Mouse (Mus musculus) left cerebral cortex, postnatal 36 days (tissue): ENCODE measurements at regions not wholly inside any gene's neighbourhood (a gene's known extent, or its start where the extent isn't known, plus 50 kb on each side); places are given as distances from the start of the nearest gene placed in this dataset.

Source experiments
- DNase-seq, 2 experiments: peaks; one replicate each; pipeline ENCODE4 v3.0.0; 2021 to 2022; ENCODE audit warnings: low spot score in 2 of 2, mixed read lengths in 1 of 2
- intact Hi-C: fragments of 180-260 bp; cut with DNase I; formaldehyde crosslinking; loops from one replicate; pipeline ENCODE4 v1.15.1; 2025

GRCm38 (mm10) chrX:166727823-166728621 is 142.5 kb upstream of the Egfl6 start:
- intact Hi-C loops, result no loop called here
- DNase-seq, result no peak

DNA sequence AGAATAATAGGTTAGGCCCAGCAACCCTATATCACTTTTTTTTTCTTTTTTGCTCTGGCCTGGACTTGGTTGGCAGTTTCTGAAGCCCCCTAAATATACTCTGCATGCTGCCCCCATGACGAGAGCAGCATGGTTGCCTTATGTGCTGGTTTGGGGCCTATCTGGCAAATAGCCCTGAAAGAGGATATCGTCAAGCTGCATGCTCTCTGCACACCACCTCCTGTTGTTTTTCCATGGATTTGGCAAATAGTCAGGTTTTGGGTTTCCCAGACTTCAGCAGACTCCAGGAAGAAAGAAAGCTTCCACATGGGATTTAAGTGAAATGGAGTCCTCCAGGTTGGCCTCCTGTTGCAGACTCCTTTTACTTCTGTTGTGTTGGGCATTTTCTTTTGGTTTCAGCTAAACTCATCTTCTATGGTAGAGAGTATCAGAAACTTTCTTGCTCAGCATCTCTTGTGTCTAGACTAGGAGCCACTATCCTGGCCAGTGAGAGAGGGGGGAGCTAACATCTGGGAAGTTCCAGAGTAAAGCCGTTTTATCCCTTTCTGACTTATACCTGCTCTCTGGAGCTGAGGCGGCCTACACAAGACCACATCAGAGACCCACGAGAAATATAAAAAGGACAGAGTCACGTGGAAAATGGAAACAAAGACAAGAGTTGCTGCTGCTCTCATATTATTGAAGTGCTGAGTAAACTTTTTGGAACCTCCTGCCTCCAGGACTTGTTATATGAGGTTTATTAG is 140.4 kb upstream of the Egfl6 start:
- DNase-seq, result no peak
- intact Hi-C loops, result no loop called here

DNA sequence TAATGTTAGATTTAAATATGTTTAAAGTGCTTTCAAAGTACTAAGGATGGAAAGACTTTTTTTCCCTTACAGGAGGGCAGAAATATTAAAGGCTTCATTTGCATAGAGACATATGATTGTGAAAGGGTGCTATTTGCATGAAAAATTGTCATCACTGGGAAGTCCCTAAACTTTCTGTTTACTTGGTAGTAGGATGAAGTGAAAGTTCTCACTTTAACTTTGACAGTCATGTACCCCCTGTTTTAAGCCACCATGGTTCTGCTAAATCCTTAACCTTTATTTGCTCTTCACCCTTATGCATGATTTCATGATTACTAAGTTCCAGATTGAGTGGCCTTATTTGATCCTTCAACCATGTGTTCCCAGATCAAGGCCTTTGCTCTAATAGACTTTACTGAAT is 132.6 kb upstream of the Egfl6 start:
- no peak for DNase-seq
- intact Hi-C loops, result no loop called here

GRCm38 (mm10) chrX:166709306-166709705 is 123.8 kb upstream of the Egfl6 start:
- no peak for DNase-seq
- intact Hi-C loops, result no loop called here

DNA sequence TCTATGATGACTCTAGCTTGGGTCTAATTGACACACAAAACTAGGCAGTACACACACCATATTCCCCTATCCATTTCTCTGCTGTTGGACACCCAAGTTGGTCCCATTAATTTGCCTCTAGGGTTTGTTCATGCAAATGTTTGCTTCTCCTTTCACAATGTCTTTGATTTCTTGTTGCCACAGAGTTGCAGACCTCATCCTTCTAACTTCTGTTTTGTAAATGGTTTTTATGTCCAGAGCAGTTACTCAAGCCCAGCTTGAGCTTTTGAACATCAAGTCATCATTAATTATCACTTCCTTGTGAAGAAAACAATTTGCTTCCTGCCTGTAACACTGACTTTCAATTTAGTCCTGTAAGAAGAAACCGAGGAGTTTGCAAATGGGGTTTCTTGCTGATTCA is 122.6 kb upstream of the Egfl6 start:
- intact Hi-C loops, result no loop called here
- no peak for DNase-seq

- DNase-seq, result no peak
- intact Hi-C loops, result no loop called here
Observed at GRCm38 (mm10) chrX:166707029-166707428, 121.5 kb upstream of the Egfl6 start.

DNA sequence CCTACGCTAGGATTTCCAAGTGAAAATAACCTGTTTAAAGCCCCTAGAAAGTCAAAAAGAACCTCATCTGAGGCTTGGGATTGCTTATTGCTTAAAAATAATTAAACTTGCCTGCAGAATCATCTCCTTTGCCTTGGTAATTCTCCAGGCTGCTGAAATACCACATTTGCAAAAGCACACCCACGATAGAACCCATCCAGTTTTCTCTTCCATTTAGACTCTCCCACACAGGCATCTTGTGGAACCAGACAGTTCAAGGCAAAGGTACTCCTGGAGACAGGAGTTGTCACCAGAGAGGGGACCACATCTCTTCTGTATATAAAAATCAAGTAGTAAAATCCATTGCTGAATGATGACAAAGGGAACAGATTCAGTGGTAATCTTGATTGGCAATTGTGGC is 118.8 kb upstream of the Egfl6 start:
- peak; percentile 9 for DNase-seq
- intact Hi-C loops, result no loop called here

DNA sequence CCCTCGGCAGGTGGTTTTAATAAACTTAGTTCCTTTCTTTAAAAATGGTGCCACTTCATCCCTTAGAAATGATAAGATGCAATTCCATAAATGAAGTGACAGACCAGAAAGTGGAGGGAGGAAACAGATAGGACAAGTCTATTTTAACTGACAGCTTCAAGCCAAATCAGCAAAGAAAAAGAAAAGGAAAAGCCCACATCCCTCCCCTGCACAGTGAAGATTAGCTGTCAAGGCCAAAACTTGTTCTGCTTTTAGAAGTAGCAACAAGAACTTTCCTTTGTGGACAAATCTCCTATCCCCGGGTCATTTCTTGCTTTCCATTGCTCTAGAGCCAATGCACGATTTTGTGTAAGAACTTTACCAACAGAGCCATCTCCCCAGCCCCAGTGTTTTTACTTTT is 108.7 kb upstream of the Egfl6 start:
- intact Hi-C loops, result no loop called here
- DNase-seq, result no peak

DNA sequence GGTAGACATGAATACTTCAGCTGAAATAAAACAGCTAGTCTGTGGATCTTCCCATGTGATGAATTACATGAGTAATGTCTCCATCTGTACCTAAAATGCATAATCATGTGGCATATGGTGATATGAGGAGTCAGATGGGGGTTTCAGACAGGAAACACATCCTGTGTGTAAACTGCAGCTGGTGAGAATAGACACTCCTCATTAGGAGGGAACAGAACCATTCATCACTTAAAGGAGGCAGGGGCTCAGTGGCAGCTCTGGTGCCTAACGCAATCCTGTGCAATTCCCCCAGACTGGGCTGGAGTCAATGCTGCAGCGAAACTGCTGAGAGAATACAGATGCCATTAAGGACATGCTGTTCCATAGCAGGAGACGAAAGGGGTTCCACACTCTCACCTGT is 103.3 kb upstream of the Egfl6 start:
- no peak for DNase-seq
- intact Hi-C loops, result no loop called here

DNA sequence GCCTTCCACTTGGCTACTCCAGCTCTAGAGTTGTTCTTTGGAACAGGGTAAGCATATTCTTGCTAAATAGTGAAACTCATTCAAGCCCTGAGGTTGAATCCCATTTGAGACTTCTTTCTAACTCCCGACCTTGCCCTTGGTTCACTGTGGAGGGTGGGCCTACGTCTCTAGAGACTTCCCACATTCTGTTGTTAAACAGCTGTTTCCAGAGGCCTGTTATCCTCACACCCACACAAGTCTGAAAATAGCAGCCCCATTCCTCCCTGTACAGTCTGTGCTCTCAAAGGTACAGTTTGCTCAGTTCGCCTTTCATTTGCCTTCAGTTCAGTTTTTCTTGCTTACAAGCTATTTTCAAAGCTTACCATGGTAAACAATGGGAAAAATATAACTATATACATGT is 87.9 kb upstream of the Egfl6 start:
- DNase-seq, result no peak
- intact Hi-C loops, result no loop called here

DNA sequence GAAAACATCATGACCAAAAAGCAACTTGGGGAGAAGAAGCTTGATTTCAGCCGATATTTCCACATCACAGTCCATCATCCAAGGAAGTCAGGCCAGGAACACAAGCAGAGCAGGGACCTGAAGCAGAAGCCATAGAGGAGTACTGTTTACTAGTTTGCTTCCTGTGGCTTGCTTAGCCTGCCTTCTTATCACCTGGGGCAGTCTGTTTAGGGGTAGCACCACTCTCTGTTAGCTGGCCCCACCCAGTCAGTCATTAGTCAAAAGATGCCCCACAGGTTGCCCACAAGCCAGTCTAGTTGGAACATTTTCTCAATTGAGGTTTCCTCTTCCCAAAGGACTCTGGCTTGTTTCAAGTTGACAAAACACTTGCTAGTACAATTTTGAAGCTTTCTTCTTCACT is 87.1 kb upstream of the Egfl6 start:
- no peak for DNase-seq
- intact Hi-C loops, result no loop called here

- intact Hi-C loops, result no loop called here
Observed at GRCm38 (mm10) chrX:166671853-166672252, 86.3 kb upstream of the Egfl6 start.

DNA sequence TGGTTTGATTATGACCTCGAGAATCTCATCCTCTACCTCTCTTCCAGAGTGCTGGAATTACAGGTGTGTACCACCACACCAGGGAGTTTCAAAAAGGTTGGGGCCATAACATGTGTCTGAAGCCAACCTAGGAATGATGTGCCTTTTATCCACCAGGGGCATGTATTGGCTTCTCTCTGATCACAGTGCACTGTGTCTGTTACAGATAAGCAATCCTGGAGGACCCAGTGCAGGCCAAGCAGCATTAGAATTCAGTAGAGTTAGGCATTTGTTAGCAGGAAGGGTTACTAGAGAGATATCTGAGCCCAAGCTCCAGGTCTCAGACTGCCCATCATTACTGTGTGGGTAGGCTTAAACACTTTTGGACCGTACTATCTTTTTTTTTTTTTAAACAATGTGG is 80.8 kb upstream of the Egfl6 start:
- no peak for DNase-seq
- intact Hi-C loops, result loop anchor here (10.0 kb wide), 1 partner anchor 418 kb away; no protein-coding TSS in a partner anchor

More at GRCm38 (mm10) chrX:166671853-166672252, 86.3 kb upstream of the Egfl6 start:
- DNase-seq, result no peak

- intact Hi-C loops, result loop anchor here (1.0 to 10.0 kb wide), 5 partner anchors 135 to 571 kb away; partner anchors contain the start of gene Tmsb4x
- DNase-seq, result peak in 1 of 2 experiments; percentile 37
Observed at GRCm38 (mm10) chrX:166661808-166662207, 76.3 kb upstream of the Egfl6 start.

GRCm38 (mm10) chrX:166661043-166661718 is 75.7 kb upstream of the Egfl6 start:
- intact Hi-C loops, result loop anchor here (1.0 to 10.0 kb wide), 5 partner anchors 136 to 572 kb away; partner anchors contain the start of gene Tmsb4x
- DNase-seq, result peak; percentile 44 to 46

DNA sequence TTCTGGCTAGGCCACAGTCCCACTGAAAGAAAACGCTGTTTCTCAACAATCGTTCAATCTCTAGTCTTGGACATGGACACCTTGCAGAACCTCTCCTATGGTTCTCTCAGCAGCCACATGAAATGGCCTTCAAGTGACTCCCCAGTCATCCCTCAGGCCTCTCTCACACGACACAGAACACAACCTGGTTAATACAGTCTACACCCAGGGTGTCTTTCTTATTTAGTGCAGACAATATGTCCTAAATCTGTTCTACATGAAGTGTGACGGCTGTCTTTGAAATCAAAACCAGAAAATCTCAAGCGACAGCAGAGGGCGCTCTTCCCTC is 75.2 kb upstream of the Egfl6 start:
- DNase-seq, result no peak
- intact Hi-C loops, result loop anchor here (1.0 to 10.0 kb wide), 5 partner anchors 137 to 573 kb away; partner anchors contain the start of gene Tmsb4x

DNA sequence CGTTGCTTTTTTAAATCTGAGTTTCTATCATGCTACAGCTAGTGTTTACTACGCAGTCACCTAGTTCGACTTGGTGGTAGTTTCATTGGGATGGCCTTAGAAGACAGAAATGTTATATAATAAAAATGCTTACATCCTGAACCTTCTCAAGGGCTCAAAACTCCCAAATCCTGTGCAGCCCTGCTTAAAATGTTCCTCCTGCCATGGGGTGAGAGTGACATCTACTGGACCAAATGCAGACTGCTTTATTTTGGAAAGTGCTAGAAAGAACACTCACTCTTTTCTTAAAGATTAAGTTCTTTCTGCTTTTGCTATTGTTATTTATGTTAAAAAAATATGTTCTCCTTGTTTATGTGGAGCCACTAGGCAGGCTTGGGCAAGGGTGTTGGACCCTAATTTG is 66.9 kb upstream of the Egfl6 start:
- peak in 1 of 2 experiments; percentile 19 for DNase-seq
- intact Hi-C loops, result loop anchor here (1.0 to 2.0 kb wide), 2 partner anchors 212 to 485 kb away; partner anchors contain the start of genes Ofd1 and Trappc2

DNA sequence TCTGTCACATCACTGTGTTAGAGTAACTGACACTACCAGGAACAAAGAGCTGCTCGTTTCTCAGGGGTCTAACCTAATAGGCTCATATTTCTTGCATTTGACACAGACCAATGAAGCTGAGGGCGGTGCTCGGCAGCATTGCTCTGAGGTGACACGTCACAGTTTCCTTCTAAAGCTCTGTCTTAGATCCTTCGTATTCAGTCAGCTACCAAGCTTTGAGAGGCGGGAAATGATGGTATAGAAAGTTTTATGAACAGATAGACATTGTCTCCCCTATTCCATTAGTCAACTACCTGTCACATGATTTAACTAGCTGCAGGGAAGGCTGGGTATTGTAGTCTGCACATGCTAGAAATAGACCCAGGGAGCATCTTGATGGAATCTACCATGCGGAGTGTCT is 60.2 kb upstream of the Egfl6 start:
- DNase-seq, result no peak
- intact Hi-C loops, result no loop called here

DNA sequence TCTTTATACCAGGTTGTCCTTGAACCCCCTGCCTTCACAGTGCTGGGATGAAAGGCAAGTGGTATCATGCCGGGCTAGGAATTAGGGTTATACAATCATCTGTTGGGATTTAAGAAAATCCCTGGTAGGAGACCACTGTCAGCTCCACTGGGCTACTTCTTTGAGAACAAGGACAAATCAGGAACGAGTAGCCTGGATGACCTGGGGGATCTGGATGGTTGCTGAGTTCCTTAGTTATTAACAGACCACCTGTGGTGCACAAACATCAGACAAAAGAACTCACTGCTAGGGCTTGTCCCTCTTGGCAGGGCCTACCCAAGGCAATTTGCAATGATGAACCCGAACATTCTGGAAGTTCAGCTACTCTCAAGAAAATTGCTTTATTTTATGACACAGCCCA is 55.7 kb upstream of the Egfl6 start:
- DNase-seq, result no peak
- intact Hi-C loops, result no loop called here

- intact Hi-C loops, result no loop called here
- DNase-seq, result no peak
Observed at GRCm38 (mm10) chrX:166640258-166640657, 54.7 kb upstream of the Egfl6 start.
